Mouse (Mus musculus): ENCODE measurements around the gene Gpc6.

DNA sequence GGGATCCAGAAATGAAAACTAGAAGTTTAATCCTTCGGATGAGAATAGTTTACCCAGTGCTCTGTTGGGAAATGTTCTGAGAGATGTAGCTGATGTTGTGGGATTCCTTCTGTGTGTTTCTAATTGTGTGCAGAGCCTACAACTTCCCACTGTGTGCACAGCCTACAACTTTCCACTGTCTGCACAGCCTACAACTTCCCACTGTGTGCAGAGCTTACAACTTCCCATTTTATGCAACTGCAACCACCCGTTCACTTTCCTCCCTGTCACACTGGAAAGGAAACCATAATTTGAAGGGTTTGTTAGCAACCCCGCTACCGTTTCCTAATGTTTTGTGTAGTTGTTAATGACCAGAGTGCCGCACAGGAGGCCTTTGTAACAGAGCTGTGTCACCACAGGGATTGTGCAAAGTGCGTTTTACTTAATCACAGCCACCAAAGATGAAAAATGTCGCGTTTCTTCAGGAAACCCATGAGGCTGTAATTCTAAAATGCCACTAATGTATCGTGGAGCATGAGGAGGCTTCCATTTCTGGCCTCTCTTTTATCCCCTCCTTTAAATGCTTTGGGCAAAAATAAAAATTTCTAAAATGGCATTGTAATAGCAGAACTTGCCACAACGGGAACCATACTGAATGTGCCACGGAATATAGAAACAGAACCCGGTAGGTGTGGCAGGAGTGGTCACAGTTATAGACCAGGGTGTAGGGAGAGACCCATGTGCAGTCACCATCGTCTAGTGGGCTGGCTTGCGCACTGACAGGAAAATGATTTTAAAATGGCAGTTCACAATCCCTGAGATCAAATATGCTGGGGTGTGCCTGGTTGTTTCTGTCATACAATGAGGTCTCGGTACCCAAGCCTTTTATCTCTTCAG lies 853.7 kb downstream of the Gpc6 start:
- TF ChIP-seq CTCF (IDR thresholded peaks at IDR 0.05; ENCODE audit: borderline replicate concordance, insufficient read depth, low read length) = no peak
- no peak for TF ChIP-seq POLR2A (IDR thresholded peaks at IDR 0.05; ENCODE audit: low read depth, low read length)
